In the genomic region with DNA sequence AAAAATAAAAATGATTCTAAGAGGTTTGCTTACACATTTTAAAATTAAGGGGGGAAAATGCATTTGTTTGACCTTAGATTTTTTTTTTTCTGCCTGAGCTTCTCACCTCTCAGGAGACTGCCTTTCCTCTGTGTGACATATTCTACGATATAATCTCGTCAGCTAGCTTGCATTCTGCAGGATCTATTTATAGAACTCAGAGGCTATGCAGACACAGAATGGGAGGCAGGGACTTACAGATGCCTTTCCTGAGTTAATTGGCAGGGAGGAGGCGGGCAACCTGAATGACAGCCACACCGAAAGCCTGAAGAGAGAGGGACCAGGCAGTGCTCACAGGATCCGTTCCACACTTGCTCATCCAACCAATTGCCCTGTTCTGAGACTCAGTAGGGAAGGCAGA, we compare ENCODE assay signal across 15 mouse cellular contexts. TPM values are rescaled to one million over a fixed set of nuclear protein-coding genes. Genes with fewer than 3 reads are reported as not detected.
DNase-seq lines count a peak whose midpoint lies in the region; ATAC-seq lines count a peak whose summit lies in the region.
"Had no signal": no experiment of that assay in that cellular context is flagged by ENCODE, and none has a peak within 500 bp of the region (broad histone marks: within the 10 kb centered on the region; RNA-seq: fewer than 3 reads in every experiment).

No protein-coding gene starts in this region.

- no peak overlapping the region; the same call in 1 of the 2 replicates for H3K4me2 ChIP-seq in hindbrain, embryonic 12.5 days (replicated peaks)
- peak overlapping the region; percentile 9; the same call in 1 of the 2 replicates for H3K4me2 ChIP-seq in midbrain, embryonic 14.5 days (ENCODE audit: low read length)
- H3K4me2 ChIP-seq: embryonic facial prominence, embryonic 13.5 days; kidney, embryonic 15.5 days had no signal

- peak overlapping the region; percentile 53 for H3K27ac ChIP-seq in hindbrain, embryonic 12.5 days
- H3K27ac ChIP-seq in hindbrain, embryonic 10.5 days = no peak overlapping the region
- peak overlapping the region; percentile 79 for H3K27ac ChIP-seq in midbrain, embryonic 14.5 days (replicated peaks; ENCODE audit: low read depth, low read length)
- H3K27ac ChIP-seq: embryonic facial prominence, embryonic 13.5 days; kidney, embryonic 15.5 days had no signal

- H3K4me1 ChIP-seq in hindbrain, embryonic 12.5 days = peaks cover 20% of the 10 kb centered on the region
- H3K4me1 ChIP-seq in hindbrain, embryonic 10.5 days (replicated peaks) = peaks cover 8% of the 10 kb centered on the region
- H3K4me1 ChIP-seq in midbrain, embryonic 14.5 days (ENCODE audit: control insufficient read depth, insufficient read depth, low read length) = peaks cover 17% of the 10 kb centered on the region
- H3K4me1 ChIP-seq: kidney, embryonic 15.5 days had no signal

- no peak overlapping the region for H3K4me3 ChIP-seq in hindbrain, embryonic 12.5 days
- no peak overlapping the region for H3K4me3 ChIP-seq in hindbrain, embryonic 10.5 days
- no peak overlapping the region for H3K4me3 ChIP-seq in midbrain, embryonic 14.5 days (replicated peaks; ENCODE audit: low read depth, low read length)
- H3K4me3 ChIP-seq: embryonic facial prominence, embryonic 13.5 days; kidney, embryonic 15.5 days had no signal

- no peak for DNase-seq in cerebellum, adult 11 months
- no peak for DNase-seq in hindbrain, embryonic 10.5 days (ENCODE audit: low spot score)
- peak; percentile 8 to 12 for DNase-seq in heart, adult 9 months (ENCODE audit: low spot score in 2 of 2)
- peak; percentile 75 for DNase-seq in midbrain, embryonic 14.5 days
- DNase-seq in T-cell, adult 2 months (ENCODE audit: low spot score) = no peak
- DNase-seq in testis, postnatal 14 days (ENCODE audit: low spot score) = no peak
- DNase-seq: adrenal gland, postnatal 14 days; gastrocnemius, postnatal 10 days; left cerebral cortex, postnatal 4 days; lung, adult 2 months had no signal

- H3K36me3 ChIP-seq in hindbrain, embryonic 12.5 days = no peaks in the 10 kb centered on the region
- no peaks in the 10 kb centered on the region for H3K36me3 ChIP-seq in hindbrain, embryonic 10.5 days
- H3K36me3 ChIP-seq in midbrain, embryonic 14.5 days (ENCODE audit: control insufficient read depth, insufficient read depth, low read length) = no peaks in the 10 kb centered on the region
- H3K36me3 ChIP-seq: embryonic facial prominence, embryonic 13.5 days; G1E; kidney, embryonic 15.5 days had no signal

- peak; percentile 80 for ATAC-seq in cerebellum, adult (ENCODE audit: insufficient number of reproducible peaks, low FRiP score, low TSS enrichment)
- peak; percentile 58 for ATAC-seq in hindbrain, embryonic 12.5 days (ENCODE audit: low FRiP score)
- no peak for ATAC-seq in midbrain, embryonic 14.5 days (ENCODE audit: low FRiP score, low TSS enrichment)

- no peaks in the 10 kb centered on the region for H3K27me3 ChIP-seq in hindbrain, embryonic 12.5 days
- H3K27me3 ChIP-seq in hindbrain, embryonic 10.5 days (ENCODE audit: insufficient read depth, poor library complexity, severe bottlenecking) = no peaks in the 10 kb centered on the region
- no peaks in the 10 kb centered on the region for H3K27me3 ChIP-seq in midbrain, embryonic 14.5 days (ENCODE audit: control insufficient read depth, insufficient read depth, low read length)
- H3K27me3 ChIP-seq: embryonic facial prominence, embryonic 13.5 days; kidney, embryonic 15.5 days had no signal

- WGBS in hindbrain, embryonic 12.5 days = 28% methylated on average over 5 of the region's 5 CpGs
- WGBS in hindbrain, embryonic 10.5 days = 35% methylated on average over 5 of the region's 5 CpGs
- WGBS in midbrain, embryonic 14.5 days = 11% methylated on average over 5 of the region's 5 CpGs

- no peaks in the 10 kb centered on the region for H3K9me3 ChIP-seq in hindbrain, embryonic 12.5 days (replicated peaks)
- no peaks in the 10 kb centered on the region for H3K9me3 ChIP-seq in hindbrain, embryonic 10.5 days
- H3K9me3 ChIP-seq in midbrain, embryonic 14.5 days (ENCODE audit: control insufficient read depth, low read length) = no peaks in the 10 kb centered on the region
- H3K9me3 ChIP-seq: embryonic facial prominence, embryonic 13.5 days; kidney, embryonic 15.5 days had no signal

- no peak overlapping the region for H3K9ac ChIP-seq in hindbrain, embryonic 12.5 days
- no peak overlapping the region; the same call in 1 of the 2 replicates for H3K9ac ChIP-seq in midbrain, embryonic 14.5 days (replicated peaks; ENCODE audit: low read length)
- H3K9ac ChIP-seq: embryonic facial prominence, embryonic 13.5 days; kidney, embryonic 15.5 days had no signal

RNA-seq across cellular contexts. Expression of gene Mapk10, which starts 34.1 kb away (rescaled TPM):
- 77.6 and 91.8 TPM in 2 replicates for polyA plus RNA-seq in hindbrain, embryonic 12.5 days (2016; fragmentation: Nextera tagmentation; extraction: Ambion mirVana)
- 18.2 and 48.1 TPM in 2 replicates for polyA plus RNA-seq in hindbrain, embryonic 10.5 days (2016; fragmentation: Nextera tagmentation; extraction: Ambion mirVana)
- 119 and 132 TPM in 2 replicates for polyA plus RNA-seq in midbrain, embryonic 14.5 days (2014; fragmentation: Nextera tagmentation; extraction: Ambion mirVana)
- polyA plus RNA-seq: G1E had no signal

Comparison
In these comparisons a context has a peak if more than half of its experiments do, and no peak if none do; other contexts are left out.
1. DNase-seq: peak in heart, adult 9 months (2 of 2) and midbrain, embryonic 14.5 days (single experiment); none in cerebellum, adult 11 months (single experiment), hindbrain, embryonic 10.5 days (single experiment), T-cell, adult 2 months (single experiment) and testis, postnatal 14 days (single experiment).